Mouse (Mus musculus) hindbrain, embryonic 16.5 days (tissue): ENCODE data around the gene Fam219a. TPM values are rescaled to one million over a fixed set of nuclear protein-coding genes. Genes with fewer than 3 reads are reported as not detected.
A peak's percentile ranks its signal among the peaks of the same experiment; 100 is the strongest.

Experiments
- ATAC-seq: fragments of 200-750 bp; cut with Nextera tagmentation; 2 replicates; pipeline ENCODE4 v1.8.0; 2017; ENCODE audit warnings: moderate TSS enrichment, moderate library complexity
- H3K27ac ChIP-seq: fragments of 300-500 bp; sonication (generic); 2 replicates; pipeline ENCODE4 v1.5.1; 2014; ENCODE audit warnings: low read depth, mild to moderate bottlenecking, control low read depth, low read length, moderate library complexity
- H3K27me3 ChIP-seq: fragments of 300-500 bp; sonication (generic); replicated peaks from 2 replicates; pipeline ENCODE4 v1.6.1; 2014; ENCODE audit warnings: low read length; ENCODE audit not compliant: control insufficient read depth, insufficient read depth
- H3K36me3 ChIP-seq: fragments of 300-500 bp; sonication (generic); 2 replicates; pipeline ENCODE4 v1.6.1; 2014; ENCODE audit warnings: mild to moderate bottlenecking, low read length, moderate library complexity, mixed read lengths; ENCODE audit not compliant: control insufficient read depth, insufficient read depth
- H3K4me1 ChIP-seq: fragments of 300-500 bp; sonication (generic); 2 replicates; pipeline ENCODE4 v1.6.1; 2014; ENCODE audit warnings: low read depth, low read length; ENCODE audit not compliant: control insufficient read depth, insufficient read depth
- H3K4me2 ChIP-seq: fragments of 300-500 bp; sonication (generic); 2 replicates; pipeline ENCODE4 v1.6.1; 2014; ENCODE audit warnings: mild to moderate bottlenecking, low read length, control low read depth, moderate library complexity
- H3K4me3 ChIP-seq: fragments of 300-500 bp; sonication (generic); 2 replicates; pipeline ENCODE4 v1.5.1; 2014; ENCODE audit warnings: mild to moderate bottlenecking, low read length, control low read depth, moderate library complexity
- H3K9ac ChIP-seq: fragments of 300-500 bp; sonication (generic); 2 replicates; pipeline ENCODE4 v1.6.1; 2014; ENCODE audit warnings: low read depth, mild to moderate bottlenecking, control low read depth, low read length, moderate library complexity
- H3K9me3 ChIP-seq: fragments of 300-500 bp; sonication (generic); 2 replicates; pipeline ENCODE4 v1.6.1; 2014; ENCODE audit warnings: mild to moderate bottlenecking, low read length, moderate library complexity; ENCODE audit not compliant: control insufficient read depth
- WGBS: fragments of 180-500 bp; shearing (Covaris S2); extraction: QIAGEN DNeasy Blood & Tissue Kit; methylation state at CpG from one replicate; pipeline ENCODE4 v1.1.7; 2014; 5-methylcytosine and 5-hydroxymethylcytosine counted together
- polyA plus RNA-seq: library from polyadenylated mRNA; unstranded; fragments of >200 nt; fragmentation: Nextera tagmentation; extraction: Ambion mirVana; gene quantifications from 2 replicates; pipeline ENCODE4 v1.2.1, GENCODE M21; 2015

Gene Fam219a
- polyA plus RNA-seq, 1 experiment from 2014 or later = 14.8 TPM

DNA sequence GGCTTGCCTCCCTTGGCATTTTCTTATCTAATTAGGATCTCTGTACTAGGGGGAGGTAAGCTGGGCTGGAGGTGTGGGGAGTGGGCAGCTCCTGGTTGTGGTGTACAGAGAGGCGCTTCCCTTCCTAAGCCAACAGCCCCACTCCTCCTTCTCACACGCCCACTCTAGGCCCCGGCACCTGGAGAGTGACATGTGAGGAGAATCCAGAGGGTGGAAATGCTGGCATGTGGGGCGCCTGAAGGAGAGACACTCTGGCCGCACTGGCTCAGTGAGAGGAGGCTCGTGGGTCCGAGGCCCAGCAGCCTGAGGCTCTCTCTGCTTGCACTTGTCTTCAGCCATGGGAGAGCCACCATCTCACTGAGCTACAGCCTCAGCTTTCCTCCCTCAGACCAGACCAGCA lies 51.0 kb downstream of the Fam219a start:
- no peaks in the 10 kb centered on the region for H3K27me3 ChIP-seq
- H3K27ac ChIP-seq = no peak overlapping the region
- H3K9ac ChIP-seq = no peak overlapping the region
- peaks cover 4% of the 10 kb centered on the region for H3K4me1 ChIP-seq
- 85% methylated on average over 7 of the region's 7 CpGs for WGBS
- H3K36me3 ChIP-seq = peaks cover 10% of the 10 kb centered on the region
- H3K4me3 ChIP-seq = no peak overlapping the region
- H3K4me2 ChIP-seq = no peak overlapping the region
- H3K9me3 ChIP-seq = no peaks in the 10 kb centered on the region
- ATAC-seq = no peak

DNA sequence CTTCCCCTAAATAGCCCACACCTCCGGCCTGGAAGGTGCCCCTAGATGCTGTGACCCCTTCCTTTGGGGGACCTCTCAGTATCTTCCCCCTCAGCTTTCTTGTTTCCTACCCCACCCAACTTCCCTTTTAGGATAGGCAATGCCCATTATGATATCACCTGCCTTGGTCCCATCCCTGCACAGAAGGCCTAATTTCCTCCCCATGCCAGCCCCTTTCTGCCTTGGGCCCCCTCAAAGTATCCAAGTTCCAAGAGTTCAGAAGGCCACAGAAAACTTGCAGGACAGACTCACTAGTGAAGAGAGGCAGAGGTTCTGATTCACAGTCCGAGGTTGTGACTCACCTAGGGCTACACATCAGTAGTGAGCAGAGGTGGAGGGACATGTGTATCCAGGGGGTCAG lies 52.1 kb downstream of the Fam219a start, which contains the start of gene 1110017D15Rik:
Gene 1110017D15Rik, minus strand, starts transcription at position 101 of the 400 bp plus-strand sequence.
- Histone ChIP-seq H3K27ac (no peak within 1 kb of the TSS), H3K9ac (no peak within 1 kb of the TSS), H3K4me3 (no peak within 1 kb of the TSS), H3K4me1 (peaks cover 8% of the 10 kb centered on the region), H3K9me3 (no peaks in the 10 kb centered on the region), H3K27me3 (no peaks in the 10 kb centered on the region), H3K4me2 (no peak within 1 kb of the TSS), H3K36me3 (peaks cover 10% of the 10 kb centered on the region)
- ATAC-seq = no peak
- WGBS = 89% methylated on average over 2 of the region's 2 CpGs

DNA sequence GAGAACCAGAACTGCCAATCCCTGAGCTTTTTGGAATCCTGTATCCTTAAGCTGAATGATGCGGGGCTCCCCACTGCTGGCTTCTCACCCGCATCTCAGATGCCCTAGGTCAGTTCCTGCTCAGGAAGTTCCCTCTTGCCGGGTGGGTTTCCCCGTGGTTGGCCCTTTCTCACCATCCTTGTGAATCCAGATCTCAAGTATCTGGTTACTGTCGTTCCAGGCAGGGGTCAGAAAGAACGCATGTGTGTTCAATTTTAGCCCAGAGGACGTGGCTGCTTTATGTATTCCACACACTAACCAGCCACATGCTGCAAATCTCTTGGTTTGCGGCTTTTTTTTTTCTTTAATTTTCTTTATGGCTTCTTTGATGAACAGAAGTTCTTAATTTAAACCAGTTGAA lies 55.6 kb downstream of the Fam219a start:
- no peak overlapping the region for H3K9ac ChIP-seq
- 0 out of 2 replicates have a peak, but pooled peaks have one; percentile 13 for ATAC-seq
- WGBS = 27% methylated on average over 8 of the region's 8 CpGs
- no peak overlapping the region for H3K4me3 ChIP-seq
- H3K27me3 ChIP-seq = no peaks in the 10 kb centered on the region
- no peak overlapping the region for H3K27ac ChIP-seq
- H3K36me3 ChIP-seq = peaks cover 4% of the 10 kb centered on the region; the same call in 1 of the 2 replicates
- no peaks in the 10 kb centered on the region for H3K9me3 ChIP-seq
- peaks cover 8% of the 10 kb centered on the region for H3K4me1 ChIP-seq
- H3K4me2 ChIP-seq = 0 out of 2 replicates have a peak overlapping the region, but pooled peaks have one; percentile 2

DNA sequence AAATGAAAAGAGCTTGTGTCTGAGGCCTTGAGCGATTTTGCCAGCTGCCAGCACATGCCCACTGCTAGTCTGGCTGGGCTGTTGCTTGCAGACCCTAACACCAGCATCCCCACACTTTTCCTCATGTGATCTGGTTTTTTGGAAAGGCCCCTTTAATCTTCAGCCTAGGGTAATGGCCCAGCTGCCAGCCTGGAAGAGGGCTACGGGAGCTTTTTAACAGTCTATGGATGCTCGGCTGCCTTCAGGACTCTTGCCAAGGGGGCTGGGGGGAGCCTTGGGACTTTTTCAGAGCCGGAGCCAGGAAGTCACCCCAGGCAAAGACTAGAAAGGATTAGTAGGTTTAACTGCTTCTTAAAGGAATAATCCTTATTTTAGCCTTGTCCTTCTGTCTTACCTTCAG lies 56.0 kb downstream of the Fam219a start:
- 22% methylated on average over 4 of the region's 4 CpGs for WGBS

DNA sequence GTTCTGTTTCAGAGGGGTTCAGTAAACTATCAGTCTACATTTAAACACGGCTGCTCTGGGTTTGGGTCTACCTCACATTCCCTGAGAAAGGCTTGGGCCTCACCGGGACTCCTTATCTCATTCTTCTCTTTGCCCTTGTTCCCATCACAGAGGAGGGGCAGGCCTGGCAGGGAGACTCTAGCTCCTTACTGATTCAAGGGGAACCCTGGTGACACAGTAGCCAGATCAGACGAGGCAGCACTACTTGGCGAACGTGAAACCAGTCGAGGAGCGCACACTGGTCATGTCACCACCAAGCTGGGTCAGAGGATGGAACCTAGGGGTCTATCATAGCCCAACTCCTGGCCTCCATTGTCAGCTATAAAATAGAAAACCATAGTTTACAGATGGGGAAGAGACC lies 61.3 kb downstream of the Fam219a start:
- H3K9me3 ChIP-seq = no peaks in the 10 kb centered on the region
- no peak overlapping the region for H3K27ac ChIP-seq
- H3K4me1 ChIP-seq = peaks cover 11% of the 10 kb centered on the region; the same call in 1 of the 2 replicates
- H3K9ac ChIP-seq = no peak overlapping the region
- no peak overlapping the region for H3K4me2 ChIP-seq
- no peaks in the 10 kb centered on the region for H3K36me3 ChIP-seq
- no peak overlapping the region for H3K4me3 ChIP-seq
- no peak for ATAC-seq
- 46% methylated on average over 7 of the region's 7 CpGs for WGBS
- H3K27me3 ChIP-seq = no peaks in the 10 kb centered on the region

More for the DNA sequence above, 56.0 kb downstream of the Fam219a start:
- peaks cover 8% of the 10 kb centered on the region for H3K4me1 ChIP-seq
- no peak overlapping the region for H3K4me3 ChIP-seq
- H3K4me2 ChIP-seq = 0 out of 2 replicates have a peak overlapping the region, but pooled peaks have one; percentile 2
- H3K27ac ChIP-seq = no peak overlapping the region
- ATAC-seq = peak; percentile 73; the same call in 1 of the 2 replicates
- H3K9me3 ChIP-seq = no peaks in the 10 kb centered on the region
- H3K27me3 ChIP-seq = no peaks in the 10 kb centered on the region
- H3K36me3 ChIP-seq = no peaks in the 10 kb centered on the region; the same call in 1 of the 2 replicates
- H3K9ac ChIP-seq = no peak overlapping the region

DNA sequence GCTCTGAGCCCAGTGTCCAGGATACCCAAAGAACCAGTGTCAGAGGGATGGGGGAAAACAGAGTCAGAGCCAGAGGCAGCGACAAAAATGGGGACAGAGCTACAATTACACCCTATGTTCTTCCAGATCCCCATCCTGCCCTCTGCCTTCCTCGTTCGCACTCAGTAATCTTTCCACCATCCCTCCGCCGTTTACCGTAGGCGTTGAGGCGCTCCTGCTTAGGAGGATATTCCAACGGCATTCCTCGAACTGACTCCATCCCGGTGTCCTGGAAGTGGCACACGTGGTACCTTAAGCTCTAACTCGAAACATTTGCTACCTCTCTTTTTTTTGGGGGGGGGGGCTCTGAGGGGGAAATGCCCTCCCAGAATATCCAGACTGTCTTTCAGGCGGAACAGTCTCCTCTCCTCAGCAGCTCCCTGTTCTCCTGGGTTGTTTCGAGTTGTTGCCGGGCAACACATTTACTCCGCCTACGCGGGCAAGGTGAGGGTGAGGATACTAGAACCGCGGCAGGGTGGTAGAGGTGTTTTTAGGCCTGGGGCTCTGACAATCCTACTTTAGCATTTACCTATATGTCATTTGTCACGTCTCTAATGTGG lies 61.9 kb downstream of the Fam219a start:
- Histone ChIP-seq H3K4me3 (peak overlapping the region; percentile 47), H3K27me3 (no peaks in the 10 kb centered on the region), H3K36me3 (no peaks in the 10 kb centered on the region), H3K9ac (peak overlapping the region; percentile 75), H3K4me2 (peak overlapping the region; percentile 72), H3K4me1 (peaks cover 11% of the 10 kb centered on the region), H3K27ac (peak overlapping the region; percentile 62; the same call in 1 of the 2 replicates), H3K9me3 (no peaks in the 10 kb centered on the region)
- peak; percentile 45 for ATAC-seq
- 3% methylated on average over 22 of the region's 22 CpGs for WGBS

DNA sequence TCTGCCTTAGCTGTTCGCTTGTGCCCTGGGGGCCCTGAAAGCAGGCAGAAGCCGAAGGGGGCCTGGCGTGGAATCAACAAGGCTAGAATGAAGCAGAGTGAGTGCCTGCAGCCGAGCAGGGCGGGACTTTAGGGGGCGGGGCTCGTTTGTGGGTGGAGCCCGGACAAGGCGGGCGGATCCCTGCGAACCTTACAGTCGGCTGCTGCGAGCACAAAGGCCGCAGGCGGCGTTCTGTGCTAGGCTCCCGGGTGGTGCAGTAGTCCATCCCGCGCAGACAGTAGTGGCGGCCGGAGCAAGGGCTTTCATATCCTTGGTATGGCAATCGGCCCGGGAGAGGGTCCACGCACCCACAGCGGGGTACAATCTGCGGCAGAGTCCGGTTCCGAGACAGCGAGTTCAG lies 62.4 kb downstream of the Fam219a start:
- Histone ChIP-seq H3K4me3 (peak overlapping the region; percentile 47), H3K9ac (peak overlapping the region; percentile 75), H3K4me2 (peak overlapping the region; percentile 72), H3K9me3 (no peaks in the 10 kb centered on the region), H3K27me3 (no peaks in the 10 kb centered on the region), H3K4me1 (peaks cover 11% of the 10 kb centered on the region), H3K36me3 (no peaks in the 10 kb centered on the region), H3K27ac (peak overlapping the region; percentile 62; the same call in 1 of the 2 replicates)
- ATAC-seq = peak; percentile 79
- WGBS = under 1% methylated on average over 29 of the region's 29 CpGs

DNA sequence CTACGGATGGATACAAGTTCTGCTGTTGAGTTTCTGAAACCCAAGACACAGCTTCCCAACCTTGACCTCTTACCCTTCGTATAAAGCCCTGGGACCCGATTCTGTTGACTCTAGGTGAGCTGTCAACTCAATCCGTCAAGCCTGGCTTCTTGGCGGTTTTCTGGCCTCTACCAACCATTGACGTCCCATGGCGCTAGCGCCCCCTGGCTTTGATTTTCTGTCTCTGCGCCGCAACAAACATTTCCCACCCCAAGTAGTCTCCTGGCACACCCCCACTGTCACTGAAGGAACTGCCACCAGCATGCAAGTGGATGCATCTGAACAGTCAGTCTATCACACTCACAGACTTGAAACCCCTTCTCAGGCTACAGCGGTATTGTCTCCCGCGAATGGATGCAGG lies 63.2 kb downstream of the Fam219a start:
- Histone ChIP-seq H3K4me2 (peak overlapping the region; percentile 72), H3K9ac (no peak overlapping the region), H3K9me3 (no peaks in the 10 kb centered on the region), H3K27ac (peak overlapping the region; percentile 62; the same call in 1 of the 2 replicates), H3K36me3 (no peaks in the 10 kb centered on the region), H3K27me3 (peaks cover under 1% of the 10 kb centered on the region; the same call in 1 of the 2 replicates), H3K4me1 (peaks cover 11% of the 10 kb centered on the region), H3K4me3 (peak overlapping the region; percentile 47; the same call in 1 of the 2 replicates)
- 9% methylated on average over 13 of the region's 13 CpGs for WGBS
- no peak for ATAC-seq

DNA sequence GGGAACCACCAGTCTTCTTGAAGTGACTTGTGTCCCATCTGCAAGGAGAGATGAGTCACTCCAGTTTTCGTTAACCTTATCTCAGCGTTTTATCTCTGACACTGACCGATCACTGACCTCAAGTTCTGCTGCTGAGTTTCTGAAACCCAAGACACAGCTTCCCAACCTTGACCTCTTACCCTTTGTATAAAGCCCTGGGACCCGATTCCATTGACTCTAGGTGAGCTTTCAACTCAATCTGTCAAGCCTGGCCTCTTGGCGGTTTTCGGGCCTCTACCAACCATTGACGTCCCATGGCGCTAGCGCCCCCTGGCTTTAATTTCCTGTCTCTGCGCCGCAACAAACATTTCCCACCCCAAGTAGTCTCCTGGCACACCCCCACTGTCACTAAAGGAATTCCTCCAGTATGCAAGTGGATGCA lies 64.2 kb downstream of the Fam219a start:
- no peak for ATAC-seq
- WGBS = 57% methylated on average over 11 of the region's 11 CpGs

More for the DNA sequence above, 64.2 kb downstream of the Fam219a start:
- H3K9me3 ChIP-seq = no peaks in the 10 kb centered on the region
- H3K4me3 ChIP-seq = no peak overlapping the region
- H3K4me1 ChIP-seq = peaks cover 11% of the 10 kb centered on the region
- no peak overlapping the region for H3K4me2 ChIP-seq
- H3K27ac ChIP-seq = no peak overlapping the region
- no peak overlapping the region for H3K9ac ChIP-seq
- H3K36me3 ChIP-seq = no peaks in the 10 kb centered on the region
- H3K27me3 ChIP-seq = peaks cover 10% of the 10 kb centered on the region; the same call in 1 of the 2 replicates
